Mouse (Mus musculus) hindbrain, embryonic 11.5 days (tissue): ENCODE measurements around the gene Ppp1r1b. TPM values are rescaled to one million over a fixed set of nuclear protein-coding genes. Genes with fewer than 3 reads are reported as not detected.

Experiments
- ATAC-seq: fragments of 200-750 bp; cut with Nextera tagmentation; 2 replicates; pipeline ENCODE4 v1.8.0; 2017; ENCODE audit warnings: mild to moderate bottlenecking, moderate TSS enrichment, moderate library complexity; ENCODE audit not compliant: low FRiP score
- DNase-seq: peaks from one replicate; pipeline ENCODE4 v3.0.0-alpha.2; 2015; ENCODE audit warnings: low spot score
- H3K27ac ChIP-seq: fragments of 300-500 bp; sonication (generic); 2 replicates; pipeline ENCODE4 v1.5.1; 2014; ENCODE audit warnings: mild to moderate bottlenecking, low read depth, low read length
- H3K27me3 ChIP-seq: fragments of 300-500 bp; sonication (generic); 2 replicates; pipeline ENCODE4 v1.6.1; 2014; ENCODE audit warnings: mild to moderate bottlenecking, low read length, moderate library complexity, mixed read lengths; ENCODE audit not compliant: control insufficient read depth, insufficient read depth
- H3K36me3 ChIP-seq: fragments of 300-500 bp; sonication (generic); 2 replicates; pipeline ENCODE4 v1.6.1; 2014; ENCODE audit warnings: mild to moderate bottlenecking, low read length, moderate library complexity, mixed read lengths; ENCODE audit not compliant: control insufficient read depth, insufficient read depth
- H3K4me1 ChIP-seq: fragments of 300-500 bp; sonication (generic); replicated peaks from 2 replicates; pipeline ENCODE4 v1.6.1; 2014; ENCODE audit warnings: low read length, mixed read lengths; ENCODE audit not compliant: control insufficient read depth, insufficient read depth
- H3K4me2 ChIP-seq: fragments of 300-500 bp; sonication (generic); replicated peaks from 2 replicates; pipeline ENCODE4 v1.6.1; 2014; ENCODE audit warnings: mild to moderate bottlenecking, low read depth, low read length
- H3K4me3 ChIP-seq: fragments of 300-500 bp; sonication (generic); 2 replicates; pipeline ENCODE4 v1.5.1; 2014; ENCODE audit warnings: low read depth, low read length
- H3K9ac ChIP-seq: fragments of 300-500 bp; sonication (generic); 2 replicates; pipeline ENCODE4 v1.6.1; 2014; ENCODE audit warnings: low read depth, low read length
- H3K9me3 ChIP-seq: fragments of 300-500 bp; sonication (generic); 2 replicates; pipeline ENCODE4 v1.6.1; 2016; ENCODE audit warnings: low read length; ENCODE audit not compliant: control insufficient read depth
- WGBS: fragments of 180-500 bp; shearing (Covaris S2); extraction: QIAGEN DNeasy Blood & Tissue Kit; methylation state at CpG from one replicate; pipeline ENCODE4 v1.1.7; 2014; 5-methylcytosine and 5-hydroxymethylcytosine counted together
- polyA plus RNA-seq: library from polyadenylated mRNA; unstranded; fragments of >200 nt; fragmentation: Nextera tagmentation; extraction: Ambion mirVana; gene quantifications from 2 replicates; pipeline ENCODE4 v1.2.1, GENCODE M21; 2014

Gene Ppp1r1b
- polyA plus RNA-seq, 1 experiment from 2014 or later, result 0.29 TPM

- peak within 1 kb of the TSS; percentile 58 for H3K4me3 ChIP-seq
- H3K36me3 ChIP-seq, result no peaks in the 10 kb centered on the region
- peak; percentile 92 for DNase-seq
- peak; percentile 92 for ATAC-seq
- no peaks in the 10 kb centered on the region for H3K9me3 ChIP-seq
- peak within 1 kb of the TSS; percentile 81 for H3K9ac ChIP-seq
- peak within 1 kb of the TSS; percentile 41 for H3K4me2 ChIP-seq
- no peaks in the 10 kb centered on the region for H3K27me3 ChIP-seq
- 0 out of 2 replicates have a peak, but pooled peaks cover 2% of the 10 kb centered on the region for H3K4me1 ChIP-seq
- peak within 1 kb of the TSS; percentile 95 for H3K27ac ChIP-seq
- 1% methylated on average over 40 of the region's 40 CpGs for WGBS
Observed at GRCm38 (mm10) chr11:98400161-98400726, 52.0 kb downstream of the Ppp1r1b start, which contains the start of gene Pgap3. Gene Pgap3, minus strand, starts transcription at chr11:98400490.

- ATAC-seq (no peak), DNase-seq (no peak)
- H3K4me1 ChIP-seq, result 0 out of 2 replicates have a peak, but pooled peaks cover 2% of the 10 kb centered on the region
- no peak overlapping the region; the same call in 1 of the 2 replicates for H3K27ac ChIP-seq
- H3K36me3 ChIP-seq, result no peaks in the 10 kb centered on the region
- 49% methylated on average over 3 of the region's 3 CpGs for WGBS
- peak overlapping the region; percentile 41 for H3K4me2 ChIP-seq
- peak overlapping the region; percentile 81 for H3K9ac ChIP-seq
- H3K4me3 ChIP-seq, result peak overlapping the region; percentile 58
- no peaks in the 10 kb centered on the region for H3K9me3 ChIP-seq
- no peaks in the 10 kb centered on the region for H3K27me3 ChIP-seq
Observed at GRCm38 (mm10) chr11:98400816-98401215, 52.6 kb downstream of the Ppp1r1b start.

GRCm38 (mm10) chr11:98406621-98407020, 58.4 kb downstream of the Ppp1r1b start:
- no peaks in the 10 kb centered on the region for H3K9me3 ChIP-seq
- H3K9ac ChIP-seq, result no peak overlapping the region
- no peak overlapping the region for H3K4me3 ChIP-seq
- no peak overlapping the region for H3K4me2 ChIP-seq
- peaks cover 4% of the 10 kb centered on the region; the same call in 1 of the 2 replicates for H3K4me1 ChIP-seq
- no peak overlapping the region for H3K27ac ChIP-seq
- 77% methylated on average over 6 of the region's 6 CpGs for WGBS
- H3K36me3 ChIP-seq, result no peaks in the 10 kb centered on the region
- DNase-seq (no peak), ATAC-seq (no peak)
- peaks cover 5% of the 10 kb centered on the region; the same call in 1 of the 2 replicates for H3K27me3 ChIP-seq

Other genes with a start within 250 kb of the Ppp1r1b start
- gene Fbxl20, start 198.0 kb upstream of the Ppp1r1b start, polyA plus RNA-seq, result 22.3 and 29.6 TPM in 2 replicates
- 81.8 and 82.8 TPM in 2 replicates for gene Med1, start 155.1 kb upstream of the Ppp1r1b start, polyA plus RNA-seq
- 12.0 and 16.5 TPM in 2 replicates for gene Cdk12, start 145.3 kb upstream of the Ppp1r1b start, polyA plus RNA-seq
- gene Neurod2, start 18.8 kb upstream of the Ppp1r1b start, polyA plus RNA-seq, result 0.27 and 0.36 TPM in 2 replicates
- 40.1 and 43.2 TPM in 2 replicates for gene Stard3, start 10.0 kb downstream of the Ppp1r1b start, polyA plus RNA-seq
- gene Tcap, start 35.4 kb downstream of the Ppp1r1b start, polyA plus RNA-seq, result 0.53 and 0.54 TPM in 2 replicates
- gene Pnmt, start 38.0 kb downstream of the Ppp1r1b start, polyA plus RNA-seq, result 0.54 and 0.93 TPM in 2 replicates
- 4.3 and 4.5 TPM in 2 replicates for gene Pgap3, start 52.1 kb downstream of the Ppp1r1b start, polyA plus RNA-seq
- 15.5 and 17.2 TPM in 2 replicates for gene Erbb2, start 64.1 kb downstream of the Ppp1r1b start, polyA plus RNA-seq
- gene Mien1, start 90.6 kb downstream of the Ppp1r1b start, polyA plus RNA-seq, result 152 and 167 TPM in 2 replicates
- 2.1 and 3.3 TPM in 2 replicates for gene Grb7, start 98.0 kb downstream of the Ppp1r1b start, polyA plus RNA-seq
- gene Ikzf3, start 197.6 kb downstream of the Ppp1r1b start, polyA plus RNA-seq, result 0.11 and 0.60 TPM in 2 replicates
- 0.21 TPM in 1 of 2 replicates, not detected in the other for gene Zpbp2, start 202.7 kb downstream of the Ppp1r1b start, polyA plus RNA-seq
- 10.9 and 12.2 TPM in 2 replicates for gene Ormdl3, start 239.0 kb downstream of the Ppp1r1b start, polyA plus RNA-seq
- not detected in 2 replicates for gene Lrrc3c, start 249.9 kb downstream of the Ppp1r1b start, polyA plus RNA-seq